Mouse (Mus musculus) kidney, postnatal 0 days (tissue): ENCODE results near the gene Cyth3. TPM values are rescaled to one million over a fixed set of nuclear protein-coding genes. Genes with fewer than 3 reads are reported as not detected.

Experiments
- ATAC-seq: fragments of 200-750 bp; cut with Nextera tagmentation; replicated peaks from 2 replicates; pipeline ENCODE4 v1.8.0; 2017; ENCODE audit warnings: low read depth, moderate number of reproducible peaks, moderate TSS enrichment, moderate library complexity; ENCODE audit not compliant: low FRiP score
- DNase-seq: peaks from one replicate; pipeline ENCODE4 v3.0.0-alpha.2; 2016; ENCODE audit warnings: low spot score
- H3K27ac ChIP-seq: fragments of 300-500 bp; sonication (generic); 2 replicates; pipeline ENCODE4 v1.5.1; 2014; ENCODE audit warnings: mild to moderate bottlenecking
- H3K27me3 ChIP-seq: fragments of 300-500 bp; sonication (generic); 2 replicates; pipeline ENCODE4 v1.6.1; 2014; ENCODE audit warnings: low read length, mixed read lengths; ENCODE audit not compliant: insufficient read depth
- H3K36me3 ChIP-seq: fragments of 300-500 bp; sonication (generic); 2 replicates; pipeline ENCODE4 v1.6.1; 2014; ENCODE audit warnings: low read length, mixed read lengths; ENCODE audit not compliant: insufficient read depth
- H3K4me1 ChIP-seq: fragments of 300-500 bp; sonication (generic); replicated peaks from 2 replicates; pipeline ENCODE4 v1.6.1; 2014; ENCODE audit warnings: antibody characterized with exemption, low read length, mixed read lengths; ENCODE audit not compliant: insufficient read depth
- H3K4me2 ChIP-seq: fragments of 300-500 bp; sonication (generic); 2 replicates; pipeline ENCODE4 v1.6.1; 2014; ENCODE audit warnings: mild to moderate bottlenecking, low read length, moderate library complexity, mixed read lengths
- H3K4me3 ChIP-seq: fragments of 300-500 bp; sonication (generic); replicated peaks from 2 replicates; pipeline ENCODE4 v1.5.1; 2014; ENCODE audit warnings: low read depth, low read length
- H3K9ac ChIP-seq: fragments of 300-500 bp; sonication (generic); 2 replicates; pipeline ENCODE4 v1.6.1; 2014; ENCODE audit warnings: low read depth, low read length
- H3K9me3 ChIP-seq: fragments of 300-500 bp; sonication (generic); replicated peaks from 2 replicates; pipeline ENCODE4 v1.6.1; 2016; ENCODE audit warnings: low read length, inconsistent platforms, mixed read lengths
- CTCF ChIP-seq: IDR thresholded peaks from 2 replicates; pipeline ENCODE4 v1.5.1; 2016; ENCODE audit warnings: antibody characterized with exemption, low read depth, mild to moderate bottlenecking, moderate library complexity
- WGBS: fragments of 180-500 bp; shearing (Covaris S2); extraction: QIAGEN DNeasy Blood & Tissue Kit; methylation state at CpG from one replicate; pipeline ENCODE4 v1.1.7; 2014; 5-methylcytosine and 5-hydroxymethylcytosine counted together
- polyA plus RNA-seq: library from polyadenylated mRNA; unstranded; fragments of >200 nt; fragmentation: Nextera tagmentation; extraction: Ambion mirVana; gene quantifications from 2 replicates; pipeline ENCODE4 v1.2.1, GENCODE M21; 2015

Gene Cyth3
- polyA plus RNA-seq, 1 experiment from 2014 or later = 74.3 TPM

DNA sequence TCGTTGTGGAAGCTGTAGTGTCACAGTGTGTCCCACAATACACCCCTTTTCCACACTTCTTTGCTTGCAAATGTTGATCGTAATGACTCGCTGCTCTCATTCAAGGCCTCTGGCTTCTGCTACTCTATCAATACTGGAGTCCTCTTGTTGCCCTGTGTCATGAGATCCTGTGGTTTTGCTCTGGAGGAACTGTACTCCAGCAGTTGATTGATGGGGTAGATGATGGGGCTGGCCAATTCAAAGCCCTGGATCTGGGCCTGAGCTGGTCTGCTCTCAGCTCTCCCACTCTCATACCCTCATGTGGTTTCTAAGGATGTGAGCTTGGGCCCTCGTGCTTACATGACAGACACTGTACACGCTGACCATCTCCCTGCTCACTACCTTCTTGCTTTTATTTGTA, 52.3 kb downstream of the Cyth3 start:
- TF ChIP-seq CTCF = no peak

DNA sequence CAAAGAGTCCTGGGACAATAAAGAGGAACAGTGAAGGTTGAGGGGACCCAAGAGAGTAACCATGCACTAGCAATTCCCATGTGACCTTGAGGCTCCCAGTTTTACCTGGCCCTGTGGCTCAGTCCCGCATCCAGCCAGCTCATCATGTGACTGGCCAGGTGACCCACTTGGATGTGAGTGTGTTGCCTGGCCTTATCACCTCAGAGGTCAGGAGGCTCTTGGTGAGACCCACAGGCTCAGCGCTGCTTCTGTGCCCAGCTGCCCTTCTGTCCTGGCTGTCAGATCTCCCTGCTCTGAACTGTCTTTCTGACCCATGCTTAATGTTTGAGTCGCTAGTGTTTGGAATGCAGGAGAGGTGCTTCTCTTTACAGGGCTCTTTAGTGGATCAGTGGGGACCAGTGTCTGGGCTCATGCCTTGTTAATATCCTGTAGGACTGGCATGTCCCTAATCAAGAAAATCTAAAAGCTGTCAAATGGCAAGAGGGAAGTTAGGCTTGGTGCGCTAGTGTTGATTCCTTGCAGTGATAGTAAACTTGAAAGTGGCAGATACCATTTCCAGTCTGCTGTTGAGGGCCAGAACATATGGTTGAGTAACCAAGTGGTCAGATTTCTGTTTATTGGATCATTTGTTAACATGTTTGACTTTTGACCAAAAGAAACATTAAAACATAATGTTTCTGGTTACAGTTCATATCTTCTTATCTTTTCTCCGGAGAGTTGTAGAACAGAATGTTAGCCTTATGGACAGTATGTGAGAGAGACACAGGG, 54.2 kb downstream of the Cyth3 start:
- H3K27me3 ChIP-seq = no peaks in the 10 kb centered on the region
- ATAC-seq (no peak; the same call in 1 of the 2 replicates), DNase-seq (peak; percentile 29)
- H3K4me2 ChIP-seq = no peak overlapping the region
- H3K9me3 ChIP-seq = no peaks in the 10 kb centered on the region
- TF ChIP-seq CTCF = no peak
- 30% methylated on average over 5 of the region's 5 CpGs for WGBS
- H3K27ac ChIP-seq = peak overlapping the region; percentile 48
- H3K4me3 ChIP-seq = no peak overlapping the region
- H3K4me1 ChIP-seq = peaks cover 29% of the 10 kb centered on the region
- no peak overlapping the region for H3K9ac ChIP-seq
- no peaks in the 10 kb centered on the region for H3K36me3 ChIP-seq

More for the DNA sequence above, 52.3 kb downstream of the Cyth3 start:
- Histone ChIP-seq H3K9ac (no peak overlapping the region), H3K27ac (no peak overlapping the region), H3K4me2 (no peak overlapping the region), H3K4me3 (no peak overlapping the region), H3K36me3 (no peaks in the 10 kb centered on the region), H3K4me1 (peaks cover 34% of the 10 kb centered on the region), H3K27me3 (no peaks in the 10 kb centered on the region), H3K9me3 (no peaks in the 10 kb centered on the region)
- DNase-seq (peak; percentile 68), ATAC-seq (peak; percentile 43; the same call in 1 of the 2 replicates)
- WGBS = 43% methylated on average over 5 of the region's 5 CpGs

DNA sequence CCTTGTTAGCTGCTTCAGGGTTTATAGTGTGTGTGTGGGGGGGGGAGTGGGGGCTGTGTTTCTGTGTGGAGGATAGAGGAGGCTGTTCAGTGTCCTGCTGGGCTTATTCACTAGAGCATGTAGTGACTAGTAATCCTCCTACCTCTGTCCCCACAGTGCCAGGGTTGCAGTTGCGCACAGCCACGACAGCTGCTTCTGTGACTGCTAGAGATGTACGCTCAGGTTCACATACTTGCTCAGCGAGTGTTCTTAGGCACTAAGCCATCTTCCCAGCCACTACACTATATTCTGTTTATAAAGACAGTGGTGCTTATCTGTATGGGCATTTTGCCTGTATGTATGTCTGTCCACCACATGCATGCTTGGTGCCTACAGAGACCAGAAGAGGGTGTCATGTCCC, 55.1 kb downstream of the Cyth3 start:
- no peak overlapping the region for H3K4me2 ChIP-seq
- H3K27ac ChIP-seq = no peak overlapping the region
- no peaks in the 10 kb centered on the region for H3K36me3 ChIP-seq
- TF ChIP-seq CTCF = no peak
- DNase-seq (no peak), ATAC-seq (0 out of 2 replicates have a peak, but pooled peaks have one; percentile 33)
- peaks cover 29% of the 10 kb centered on the region for H3K4me1 ChIP-seq
- H3K4me3 ChIP-seq = no peak overlapping the region
- no peak overlapping the region for H3K9ac ChIP-seq
- no peaks in the 10 kb centered on the region for H3K27me3 ChIP-seq
- no peaks in the 10 kb centered on the region for H3K9me3 ChIP-seq
- WGBS = 57% methylated on average over 4 of the region's 4 CpGs

DNA sequence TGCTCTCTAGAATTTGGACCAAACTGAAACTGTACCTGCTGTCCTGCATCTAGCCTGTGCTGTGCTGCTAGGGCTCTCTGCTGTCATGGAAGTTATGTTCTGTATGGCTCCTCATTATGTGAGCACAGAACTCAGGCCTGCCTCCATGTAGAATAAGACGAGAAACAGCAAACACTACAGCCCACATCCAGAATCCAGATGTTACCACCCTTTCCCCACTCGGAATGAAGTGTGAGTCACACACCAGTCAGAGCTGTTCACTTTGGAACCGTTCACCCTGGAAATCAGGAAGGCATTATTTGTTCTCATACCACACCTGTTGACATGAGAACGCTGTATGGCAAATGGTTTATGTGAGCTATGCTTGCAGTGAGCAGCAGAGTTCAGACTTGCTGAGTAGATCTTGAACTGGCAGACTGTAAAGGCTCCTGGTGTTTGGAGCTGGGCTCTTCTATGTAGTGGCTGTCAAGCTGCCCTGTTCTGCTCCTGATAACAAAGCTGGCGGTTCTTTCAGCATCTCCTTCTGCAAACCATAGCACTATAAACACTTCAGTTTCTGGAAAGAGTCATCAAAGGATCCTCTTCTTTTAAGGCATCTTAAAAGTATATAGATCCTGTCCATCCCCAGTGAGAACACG, 56.5 kb downstream of the Cyth3 start:
- Histone ChIP-seq H3K4me1 (peaks cover 38% of the 10 kb centered on the region), H3K36me3 (no peaks in the 10 kb centered on the region), H3K27me3 (no peaks in the 10 kb centered on the region), H3K27ac (no peak overlapping the region), H3K9ac (no peak overlapping the region), H3K4me2 (no peak overlapping the region), H3K9me3 (no peaks in the 10 kb centered on the region), H3K4me3 (no peak overlapping the region)
- no peak for TF ChIP-seq CTCF
- no peak for DNase-seq
- ATAC-seq = no peak
- 58% methylated on average over 6 of the region's 6 CpGs for WGBS

DNA sequence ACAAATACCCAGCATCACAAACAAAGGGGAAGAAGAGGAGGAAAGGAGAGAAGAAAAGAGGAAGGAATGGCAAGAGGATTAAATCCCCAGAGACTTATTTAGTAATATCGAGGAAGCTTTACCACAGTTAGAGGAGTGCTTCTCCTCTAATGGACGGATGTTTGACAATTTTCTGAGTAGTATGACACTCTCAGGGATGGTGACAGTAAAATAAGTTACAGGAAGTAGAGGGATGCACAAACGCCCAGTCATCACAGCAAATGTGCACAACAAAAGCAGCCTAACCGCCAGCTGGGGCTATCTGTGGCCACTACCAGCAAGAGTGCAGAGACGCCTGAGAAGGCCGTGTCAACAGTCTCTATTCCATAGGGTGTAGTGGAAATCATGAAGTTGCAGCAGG, 57.4 kb downstream of the Cyth3 start:
- ATAC-seq = no peak
- no peaks in the 10 kb centered on the region for H3K27me3 ChIP-seq
- H3K9me3 ChIP-seq = no peaks in the 10 kb centered on the region
- WGBS = 71% methylated on average over 6 of the region's 6 CpGs
- H3K27ac ChIP-seq = 0 out of 2 replicates have a peak overlapping the region, but pooled peaks have one; percentile 19
- no peak overlapping the region for H3K9ac ChIP-seq
- DNase-seq = no peak
- no peaks in the 10 kb centered on the region for H3K36me3 ChIP-seq
- peaks cover 38% of the 10 kb centered on the region for H3K4me1 ChIP-seq
- no peak overlapping the region for H3K4me2 ChIP-seq
- H3K4me3 ChIP-seq = no peak overlapping the region
- TF ChIP-seq CTCF = no peak

DNA sequence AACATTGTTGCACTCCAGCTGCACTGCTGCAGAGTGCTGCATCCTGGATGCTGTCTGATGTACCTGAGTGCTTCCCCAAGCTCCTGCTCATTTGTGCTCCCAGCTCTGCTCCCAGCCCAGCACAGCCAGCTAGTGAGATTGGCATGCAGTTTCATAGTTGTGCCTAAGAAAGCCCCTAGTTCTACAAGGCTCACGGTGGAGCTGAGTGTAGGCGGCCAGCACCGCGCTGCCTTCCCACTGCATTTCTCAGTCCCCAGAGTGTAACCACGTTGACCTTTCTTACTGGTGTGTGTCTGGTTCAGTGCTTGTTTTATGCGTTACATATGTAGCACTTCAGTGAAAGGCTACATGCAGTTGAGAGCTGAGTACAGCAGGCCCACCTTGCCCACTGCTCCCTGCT, 61.4 kb downstream of the Cyth3 start:
- 30% methylated on average over 6 of the region's 6 CpGs for WGBS
- ATAC-seq (no peak), DNase-seq (no peak)
- Histone ChIP-seq H3K4me2 (no peak overlapping the region), H3K4me3 (no peak overlapping the region), H3K4me1 (peaks cover 14% of the 10 kb centered on the region), H3K27me3 (no peaks in the 10 kb centered on the region), H3K27ac (peak overlapping the region; percentile 48; the same call in 1 of the 2 replicates), H3K36me3 (peaks cover 10% of the 10 kb centered on the region; the same call in 1 of the 2 replicates), H3K9ac (no peak overlapping the region), H3K9me3 (no peaks in the 10 kb centered on the region)
- TF ChIP-seq CTCF = no peak
